Mouse (Mus musculus) 3134 (cell line): Measurements from ENCODE around the gene Mgat4a.
"Not testable (repeated sequence)": the region's sequence is repeated elsewhere in the genome, so short reads cannot be mapped to it uniquely, and the experiment has no call there.

Source experiments
- DNase-seq: peaks from one replicate; pipeline ENCODE4 v3.0.0-alpha.2; 2011; ENCODE audit warnings: low spot score; ENCODE audit not compliant: insufficient read length; ENCODE audit errors: extremely low read depth

Gene Mgat4a

DNA sequence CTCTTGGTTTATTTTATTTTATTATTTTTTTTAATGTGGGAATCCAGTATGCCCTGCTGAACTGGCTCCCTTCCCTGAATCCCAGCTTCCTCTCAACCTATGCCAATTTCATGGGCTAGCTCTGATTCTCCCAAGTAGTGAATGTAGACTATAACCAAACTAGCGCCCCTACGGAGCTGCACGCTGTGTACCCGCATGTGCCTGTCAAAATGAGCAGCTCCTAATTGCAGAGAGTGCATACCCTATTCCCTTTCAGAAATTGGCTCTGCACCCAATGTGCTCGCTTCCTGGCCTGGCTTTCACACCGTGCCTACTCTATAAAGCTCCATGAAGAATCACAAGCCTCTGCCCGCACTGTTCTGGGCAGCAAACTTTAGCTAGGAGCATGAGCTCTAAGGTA is 7.6 kb downstream of the Mgat4a start:
- DNase-seq: no peak

DNA sequence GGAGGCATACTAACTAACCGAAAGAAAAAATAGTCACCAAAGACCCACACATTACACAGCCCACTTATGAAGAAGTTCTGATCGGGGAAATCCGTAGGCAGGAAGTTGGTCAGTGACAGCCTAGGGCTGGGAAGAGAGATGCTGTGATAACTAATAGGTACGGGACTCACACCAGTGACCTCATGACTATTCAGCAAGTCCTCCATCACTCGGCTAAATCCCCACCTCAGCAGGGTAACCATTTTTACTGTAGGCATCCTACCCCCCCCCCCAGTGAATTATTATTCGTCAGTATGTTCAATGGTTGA is 8.3 kb downstream of the Mgat4a start:
- no peak for DNase-seq

DNA sequence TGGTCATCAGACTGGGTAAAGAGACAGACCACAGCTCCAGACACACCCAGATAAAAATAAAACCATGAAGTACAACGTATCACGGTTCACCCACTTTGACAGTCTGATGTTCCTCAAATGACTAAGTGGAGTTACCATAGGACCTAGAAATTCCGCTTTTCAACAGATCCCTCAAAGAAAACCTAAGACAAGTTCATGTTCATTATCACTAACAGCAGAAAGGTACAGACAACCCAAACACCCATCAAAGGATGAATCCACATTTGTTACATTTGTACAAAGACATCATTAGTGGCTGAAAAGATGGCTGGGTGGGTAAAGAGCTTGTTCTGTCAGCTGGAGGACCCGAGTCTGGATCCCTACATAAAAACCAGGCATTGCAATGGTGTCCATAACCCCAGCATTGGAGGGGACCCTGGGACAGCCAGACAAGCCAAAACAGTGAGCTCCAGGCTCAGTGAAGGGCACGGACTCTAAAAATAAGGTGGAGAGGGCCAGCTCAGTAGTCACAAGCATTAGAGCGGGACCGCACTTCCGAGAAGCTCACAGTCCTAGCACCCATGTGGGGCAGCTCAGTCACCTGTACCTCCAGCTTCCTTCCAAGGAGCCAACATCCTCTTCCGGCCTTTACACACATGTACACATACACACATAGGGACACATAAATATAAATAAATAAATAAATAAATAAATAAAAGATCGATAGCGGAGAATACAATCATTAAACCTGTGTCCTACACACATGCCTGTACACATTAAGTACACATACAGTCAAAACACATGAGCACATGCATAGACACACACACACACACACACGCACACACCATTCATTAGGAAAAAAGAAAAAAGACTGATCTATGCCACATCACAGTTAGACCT is 8.9 kb downstream of the Mgat4a start:
- no peak for DNase-seq

DNA sequence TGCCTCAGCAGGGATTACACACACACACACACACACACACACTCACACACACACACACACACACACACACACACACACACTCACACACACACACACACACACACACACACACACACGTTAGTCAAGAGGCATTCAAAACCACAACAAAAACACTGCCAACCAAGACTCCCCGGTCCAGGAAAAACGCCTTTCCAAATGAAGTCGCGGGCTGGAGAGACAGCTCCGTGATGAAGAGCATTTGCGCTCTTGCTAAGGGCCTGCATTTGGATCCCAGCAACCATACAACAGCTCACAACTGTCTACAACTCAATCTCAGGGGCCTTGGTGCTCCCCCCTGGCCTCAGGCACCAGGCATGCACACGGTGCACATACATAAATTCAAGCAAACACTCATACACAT is 10.8 kb downstream of the Mgat4a start:
- DNase-seq: no peak

DNA sequence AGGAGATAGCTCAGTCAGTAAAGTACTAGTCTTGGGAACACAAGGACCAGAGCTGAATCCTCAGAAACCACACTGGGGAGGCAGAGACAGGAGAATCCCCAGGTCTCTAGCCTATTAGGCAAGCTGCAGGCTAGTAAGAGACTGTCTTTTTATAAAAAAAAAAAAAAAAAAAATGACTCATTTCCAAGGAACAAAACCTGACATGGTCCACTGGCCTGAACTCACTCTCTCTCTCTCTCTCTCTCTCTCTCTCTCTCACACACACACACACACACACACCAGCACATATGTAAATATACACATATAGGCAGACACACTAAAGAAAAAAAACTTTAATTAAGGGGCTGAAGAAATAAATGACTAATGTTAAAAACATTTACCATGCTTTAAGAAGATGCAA is 14.6 kb downstream of the Mgat4a start:
- DNase-seq: no peak

DNA sequence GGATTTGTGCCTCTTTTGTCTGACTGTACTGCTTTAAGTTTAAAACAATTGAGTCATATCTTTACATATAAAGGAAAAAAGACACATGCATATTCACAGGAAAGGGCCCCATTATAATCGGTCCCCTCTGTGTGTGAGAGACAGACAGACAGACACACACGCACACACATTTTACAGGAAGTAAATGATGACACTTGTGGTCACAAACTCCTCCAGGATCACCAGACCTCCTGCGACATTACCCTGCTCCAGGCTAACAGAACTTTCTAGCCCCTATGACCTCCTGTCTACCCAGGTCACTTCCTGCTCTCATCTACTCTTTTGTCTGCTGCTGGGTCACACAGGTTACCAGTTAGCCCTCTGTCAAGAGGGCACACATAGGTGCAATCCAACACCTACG is 16.1 kb downstream of the Mgat4a start:
- no peak for DNase-seq

DNA sequence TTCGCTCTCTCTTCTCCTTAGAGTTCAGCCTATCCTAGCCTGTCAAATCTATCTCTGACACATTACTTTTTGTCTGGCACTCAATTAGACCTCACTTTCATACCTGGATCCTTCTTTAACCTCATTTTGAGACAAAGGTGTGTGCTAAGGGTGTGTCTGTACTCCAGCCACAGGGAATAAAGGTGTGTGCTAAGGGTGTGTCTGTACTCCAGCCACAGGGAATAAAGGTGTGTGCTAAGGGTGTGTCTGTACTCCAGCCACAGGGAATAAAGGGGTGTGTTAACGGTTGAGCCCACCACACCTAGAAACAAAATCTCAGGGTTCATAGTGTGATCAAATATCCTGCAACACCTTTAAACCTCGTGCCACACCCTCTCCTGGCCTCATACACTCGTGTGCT is 16.7 kb downstream of the Mgat4a start:
- DNase-seq: not testable (repeated sequence)

DNA sequence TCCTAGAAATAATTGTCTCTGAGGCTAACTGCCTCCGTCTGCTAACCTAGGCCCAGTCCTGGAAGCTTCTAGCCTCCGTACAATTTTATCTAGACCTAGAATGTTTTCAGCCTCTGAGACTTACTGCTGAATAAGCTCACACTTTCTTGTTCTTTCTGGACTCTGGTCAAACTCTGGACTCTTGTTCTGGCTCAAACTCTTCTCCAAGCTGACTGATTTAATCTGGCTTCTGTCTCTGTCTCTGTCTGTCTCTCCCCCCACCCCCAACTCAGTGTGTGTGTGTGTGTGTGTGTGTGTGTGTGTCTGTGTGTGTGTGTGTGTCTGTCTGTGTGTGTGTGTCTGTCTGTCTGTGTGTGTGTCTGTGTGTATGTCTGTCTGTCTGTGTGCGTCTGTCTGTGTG is 17.3 kb downstream of the Mgat4a start:
- not testable (repeated sequence) for DNase-seq

DNA sequence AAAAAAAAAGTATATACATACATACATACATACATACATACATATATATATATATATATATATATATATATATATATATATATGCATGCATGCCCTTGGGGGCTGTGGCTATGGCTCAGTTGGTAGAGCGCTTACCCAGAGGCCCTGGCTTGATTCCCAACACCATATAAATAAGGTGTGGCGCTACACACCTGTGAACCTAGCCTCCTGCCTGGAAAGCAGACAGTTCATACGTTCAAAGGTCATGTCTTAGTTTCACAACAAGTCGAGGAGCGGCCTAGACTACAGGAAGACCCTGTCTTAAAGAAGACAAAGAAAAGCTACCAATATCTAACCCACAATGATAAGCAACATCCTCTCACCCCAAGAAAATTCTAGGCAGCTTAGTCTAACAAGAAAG is 18.7 kb downstream of the Mgat4a start:
- DNase-seq: no peak

DNA sequence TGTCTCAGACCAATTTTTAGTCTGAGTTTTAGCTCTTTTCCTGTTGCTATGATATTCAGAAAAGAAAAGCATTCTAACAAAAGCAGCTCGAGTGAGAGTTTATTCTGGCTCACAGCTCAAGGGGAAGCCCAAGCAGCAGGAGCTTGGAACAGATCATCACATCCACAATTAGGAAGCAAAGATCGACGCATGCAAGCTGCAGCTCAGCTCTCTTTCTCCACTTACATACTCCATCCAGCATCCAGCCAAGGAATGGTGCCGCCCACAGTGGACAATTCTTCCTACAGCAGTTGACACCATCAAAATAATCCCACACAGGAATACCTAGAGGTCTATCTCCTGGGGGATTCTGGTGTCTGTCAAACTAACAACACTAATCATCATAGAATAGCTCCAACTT is 22.0 kb downstream of the Mgat4a start:
- no peak for DNase-seq

DNA sequence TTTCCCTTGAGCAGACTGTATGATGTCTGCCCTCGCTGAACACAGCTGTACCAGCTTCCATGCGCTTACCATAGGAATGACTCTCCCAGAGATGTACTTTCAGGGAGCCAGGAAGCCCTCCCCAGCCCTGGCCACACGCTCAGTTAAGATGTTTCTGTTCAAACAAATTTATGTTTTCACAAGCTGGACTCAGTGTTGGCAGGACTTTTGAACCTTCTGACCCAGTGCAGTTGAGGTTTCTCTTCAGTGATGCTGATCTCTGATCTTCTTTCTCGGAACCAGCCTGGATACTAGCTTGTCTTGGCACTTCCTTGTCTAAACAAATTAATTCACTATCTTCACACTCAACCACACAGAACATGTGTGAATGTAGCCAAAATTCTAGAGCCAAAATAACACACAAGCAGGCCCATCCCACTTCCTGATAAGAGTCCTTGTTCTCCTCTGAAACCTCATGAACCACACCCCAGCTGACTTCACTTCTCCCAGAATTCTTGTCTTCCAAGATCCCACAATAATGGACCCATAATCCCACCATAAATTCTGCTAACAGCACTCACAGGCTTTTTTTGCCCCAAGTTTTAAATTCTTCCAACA is 22.6 kb downstream of the Mgat4a start:
- DNase-seq: no peak

DNA sequence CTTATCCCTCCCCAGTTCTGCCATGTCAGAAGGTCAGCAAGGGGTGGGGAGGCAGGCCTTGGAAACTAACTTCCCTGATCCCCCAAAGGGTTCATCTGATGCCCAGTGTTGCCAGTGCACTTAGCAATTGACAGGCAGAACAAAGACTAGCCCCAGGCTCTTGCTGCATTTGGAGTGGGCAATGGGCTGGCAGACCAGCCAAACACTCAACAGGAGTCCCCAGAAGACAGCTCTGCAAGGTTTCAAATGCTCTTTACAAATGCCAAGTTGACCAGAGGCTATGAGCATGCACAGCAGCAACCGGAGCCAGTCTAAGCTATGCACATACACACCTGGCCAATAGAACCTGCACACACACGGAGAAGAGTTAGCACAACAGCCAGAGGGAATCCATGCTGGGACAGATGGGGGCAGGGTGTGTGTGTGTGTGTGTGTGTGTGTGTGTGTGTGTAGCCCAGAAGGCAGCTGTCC is 27.8 kb downstream of the Mgat4a start:
- no peak for DNase-seq

DNA sequence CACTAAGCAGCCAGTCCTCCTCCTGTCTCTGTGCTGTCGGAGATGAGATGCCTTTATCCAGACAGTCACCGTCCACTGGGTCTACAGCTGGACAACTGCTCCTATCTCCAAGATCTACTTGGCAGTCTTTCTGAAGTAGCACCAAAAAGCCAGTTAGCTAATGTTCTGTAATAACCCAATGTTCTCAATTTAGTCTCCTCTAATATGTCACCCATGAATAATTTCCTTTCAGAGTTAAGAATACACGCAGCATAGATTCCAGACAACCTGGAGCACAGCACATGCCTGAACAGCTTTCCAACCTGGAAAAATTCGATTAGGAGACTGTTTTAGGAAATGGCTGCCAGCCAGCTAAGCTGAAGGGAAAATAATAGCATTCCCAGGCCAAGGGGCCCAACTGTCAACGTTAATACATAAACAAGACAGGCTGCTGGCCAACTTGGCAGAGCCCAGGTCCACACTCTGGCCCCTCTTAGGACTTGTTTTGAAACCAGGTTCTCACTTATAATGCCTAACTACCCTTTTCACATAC is 28.6 kb downstream of the Mgat4a start:
- no peak for DNase-seq

DNA sequence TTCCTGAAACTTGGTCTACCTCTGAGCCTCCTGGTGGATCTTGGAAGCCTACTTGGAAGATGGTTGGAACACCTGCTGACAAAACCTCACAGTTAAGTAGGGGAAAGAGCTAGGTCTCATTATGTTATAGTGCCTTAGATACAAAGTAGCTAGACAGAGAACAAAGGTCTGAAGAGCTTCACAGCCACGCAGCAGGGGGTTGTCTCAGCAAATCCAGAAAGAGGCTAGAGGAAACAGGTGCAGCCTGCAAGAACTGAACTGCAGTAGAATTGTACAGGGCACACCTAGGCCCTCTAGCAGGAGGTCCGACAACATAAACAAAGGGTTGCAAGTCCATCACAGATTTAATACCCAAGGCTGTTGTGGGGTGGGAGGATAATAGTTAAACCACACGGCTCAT is 30.6 kb downstream of the Mgat4a start:
- DNase-seq: no peak

DNA sequence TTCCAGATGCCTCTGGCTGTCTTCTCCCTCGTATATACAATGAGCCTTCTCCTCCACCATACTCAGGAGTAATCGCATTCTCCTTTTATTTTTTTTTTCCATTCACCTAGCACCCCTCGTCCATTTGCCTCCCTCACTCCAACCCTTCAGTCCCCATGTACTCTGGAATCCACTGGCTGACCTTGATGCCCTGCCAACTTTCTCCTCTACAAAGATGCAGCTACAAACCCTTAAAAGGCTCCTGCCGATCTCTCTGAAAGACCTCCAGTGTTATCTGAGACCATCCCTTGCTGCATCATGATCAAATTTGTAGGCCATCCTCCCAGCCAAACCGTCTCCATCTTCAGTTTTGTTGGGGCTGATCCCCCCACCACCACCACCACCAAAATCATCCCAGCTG is 31.4 kb downstream of the Mgat4a start:
- no peak for DNase-seq

DNA sequence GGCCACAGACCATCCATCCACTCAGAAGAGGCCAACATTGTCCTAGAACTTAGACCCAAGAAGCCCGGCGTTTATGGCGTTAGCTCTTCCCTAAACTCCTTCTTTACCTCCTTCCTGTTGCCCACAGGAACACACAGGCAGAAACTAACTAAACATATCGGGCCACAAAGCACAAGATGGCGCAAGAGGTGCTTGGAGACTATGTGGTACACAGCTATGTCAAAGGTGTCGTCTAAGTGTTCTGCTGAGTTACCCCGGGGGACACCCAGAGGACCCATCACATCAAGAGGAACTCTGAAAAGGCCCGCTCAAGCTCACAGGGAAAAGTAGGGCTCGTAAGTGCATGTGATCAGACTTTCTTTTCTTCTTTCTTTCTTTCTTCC is 35.5 kb downstream of the Mgat4a start:
- DNase-seq: no peak

DNA sequence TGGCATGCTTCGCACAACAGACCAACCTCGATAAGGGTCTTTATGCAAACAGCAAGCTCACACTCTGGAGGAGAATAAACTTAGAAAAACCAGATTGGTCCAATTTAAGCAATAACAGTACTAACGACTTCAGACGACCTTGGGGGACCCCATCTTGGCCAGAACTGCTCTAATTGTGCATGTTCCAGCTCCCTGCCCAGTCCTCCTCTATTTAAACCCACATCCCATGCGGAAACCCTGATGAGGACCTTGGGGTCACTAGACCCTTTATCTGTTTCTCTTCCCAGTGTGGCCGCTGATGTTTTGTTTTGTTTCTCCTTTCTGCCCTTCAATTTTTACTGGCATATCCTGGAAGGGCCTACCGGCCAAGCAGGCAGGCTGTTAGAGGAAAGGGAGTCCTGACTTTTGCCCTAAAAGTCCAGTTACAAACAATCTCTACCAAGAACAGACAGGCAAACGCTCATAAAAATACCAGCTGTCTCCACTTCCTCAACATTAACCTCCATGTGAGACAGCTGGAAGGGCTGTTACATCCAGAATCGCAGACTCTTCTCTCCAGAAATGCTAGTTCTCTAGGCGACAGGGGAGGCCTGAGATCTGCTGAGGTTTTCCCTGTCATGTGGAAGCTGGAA is 36.0 kb downstream of the Mgat4a start:
- DNase-seq: no peak

DNA sequence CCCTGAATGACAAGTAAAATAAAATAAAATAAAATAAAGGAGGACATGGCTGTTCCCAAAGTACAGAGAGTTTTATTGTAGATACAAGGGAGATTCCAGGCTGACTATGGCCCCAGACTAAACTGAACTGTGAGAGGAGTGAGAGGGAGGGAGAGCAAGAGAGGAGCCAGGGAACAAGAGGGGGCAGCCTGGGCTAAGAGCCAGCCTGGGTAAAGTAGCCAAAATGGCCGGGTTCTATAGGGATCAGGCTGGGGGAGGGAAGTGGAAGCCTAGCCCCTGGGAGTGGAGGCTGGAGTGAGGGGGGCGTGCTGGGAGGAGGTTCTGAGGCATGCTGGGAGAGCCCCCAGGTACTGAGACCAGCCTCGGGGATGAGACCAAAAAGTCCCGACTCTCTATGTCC is 37.2 kb downstream of the Mgat4a start:
- DNase-seq: no peak

DNA sequence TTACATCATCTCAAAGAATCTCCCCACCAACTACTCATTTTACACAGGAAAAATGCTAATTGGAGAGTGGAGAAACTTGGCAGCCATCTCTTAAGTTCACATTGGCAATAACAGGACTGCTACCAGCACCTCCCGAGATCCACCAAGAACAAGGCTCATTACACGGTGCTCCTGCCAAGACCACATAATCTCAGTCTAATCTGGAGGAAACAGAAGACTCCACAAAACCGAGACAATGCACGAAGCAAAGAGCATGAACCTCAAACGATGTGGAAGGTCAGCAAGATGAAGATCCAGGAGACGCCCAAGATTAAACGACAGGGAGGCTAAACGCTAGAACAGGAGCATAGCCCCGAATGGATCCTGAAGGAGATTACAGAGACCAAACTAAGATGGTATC is 38.5 kb downstream of the Mgat4a start:
- no peak for DNase-seq

DNA sequence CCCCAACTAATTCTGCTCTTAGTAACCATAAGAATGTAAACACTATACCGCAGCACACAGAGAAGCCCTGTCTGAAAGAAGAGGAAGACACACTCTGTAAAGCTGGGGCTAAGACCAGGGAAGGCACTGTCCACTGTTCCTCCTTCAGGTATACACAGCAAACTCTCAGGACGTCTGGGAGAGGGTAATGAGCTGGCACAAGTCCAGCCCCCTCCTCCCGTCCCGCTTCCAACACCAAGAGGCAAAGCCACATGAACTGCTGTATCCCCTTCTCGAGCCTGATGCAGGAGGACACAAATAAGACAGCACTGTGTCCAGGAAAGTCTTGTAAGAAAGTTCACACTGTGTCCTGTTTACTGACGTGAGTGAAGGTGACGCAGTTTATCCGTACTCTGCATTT is 40.1 kb downstream of the Mgat4a start:
- DNase-seq: no peak

DNA sequence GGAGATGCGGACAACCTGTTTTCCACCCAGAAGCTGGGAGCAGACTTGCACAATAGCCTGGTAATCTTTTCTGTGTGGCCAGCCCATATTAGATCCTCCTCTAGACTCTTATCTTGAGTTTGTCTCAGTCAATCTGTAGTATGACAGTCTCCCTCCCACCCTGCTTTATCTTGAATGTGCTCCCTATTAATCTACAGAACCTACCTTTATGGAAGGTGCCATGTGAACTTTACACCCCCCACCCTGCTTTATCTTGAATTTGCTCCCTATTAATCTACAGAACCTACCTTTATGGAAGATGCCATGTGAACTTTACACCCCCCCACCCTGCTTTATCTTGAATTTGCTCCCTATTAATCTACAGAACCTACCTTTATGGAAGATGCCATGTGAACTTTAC is 41.4 kb downstream of the Mgat4a start:
- not testable (repeated sequence) for DNase-seq

DNA sequence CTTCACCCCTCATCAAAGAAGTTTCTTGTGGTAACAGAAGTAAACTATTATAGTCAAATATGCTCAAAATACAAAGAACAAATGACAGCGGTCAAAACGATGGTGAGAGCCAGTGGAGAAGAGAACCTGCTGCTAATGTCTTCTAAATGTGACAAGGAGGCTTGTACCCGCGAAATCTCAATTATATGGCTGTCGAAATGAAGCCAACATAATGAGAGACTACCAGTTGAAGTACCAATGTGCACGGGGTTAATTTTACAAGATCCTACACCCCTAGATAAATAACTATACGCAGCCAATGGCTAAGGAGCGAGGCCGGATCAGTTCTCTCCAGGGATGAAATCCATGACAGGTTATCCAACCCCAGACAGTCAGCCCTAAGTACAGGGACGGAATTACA is 41.9 kb downstream of the Mgat4a start:
- no peak for DNase-seq
